Comparison of ENCODE assay signal across 9 mouse cellular contexts in genomic region chr8:88844370-88844769, GRCm38 (mm10).
DNase-seq lines count a peak whose midpoint lies in the region; ATAC-seq lines count a peak whose summit lies in the region.
"Had no signal": no experiment of that assay in that cellular context is flagged by ENCODE, and none has a peak within 500 bp of the region (broad histone marks: within the 10 kb centered on the region; RNA-seq: fewer than 3 reads in every experiment).

No protein-coding gene starts in this region.

- peaks cover 6% of the 10 kb centered on the region; the same call in 1 of the 2 replicates for H3K4me1 ChIP-seq in neural tube, embryonic 12.5 days

- H3K4me2 ChIP-seq in neural tube, embryonic 12.5 days (replicated peaks): no peak overlapping the region

- H3K36me3 ChIP-seq in neural tube, embryonic 12.5 days: no peaks in the 10 kb centered on the region

- no peak overlapping the region for H3K4me3 ChIP-seq in neural tube, embryonic 12.5 days

- ATAC-seq in neural tube, embryonic 12.5 days (ENCODE audit: low FRiP score, low read depth): 0 out of 2 replicates have a peak, but pooled peaks have one; percentile 41

- H3K27me3 ChIP-seq in neural tube, embryonic 12.5 days (replicated peaks): no peaks in the 10 kb centered on the region

- no peaks in the 10 kb centered on the region for H3K9me3 ChIP-seq in neural tube, embryonic 12.5 days

- H3K9ac ChIP-seq in neural tube, embryonic 12.5 days: no peak overlapping the region

- 46% methylated on average over 5 of the region's 5 CpGs for WGBS in neural tube, embryonic 12.5 days

- H3K27ac ChIP-seq in neural tube, embryonic 12.5 days: no peak overlapping the region

- peak; percentile 78 to 85 for DNase-seq in cerebellum, postnatal 10 days
- no peak for DNase-seq in cerebellum, adult 11-12 months
- no peak for DNase-seq in neural tube, embryonic 10.5 days (ENCODE audit: extremely low spot score, low spot score)
- DNase-seq in left cerebral cortex, postnatal 14 days (ENCODE audit: low spot score in 2 of 2): peak; percentile 62 to 70
- no peak for DNase-seq in heart, adult 18-20 months
- no peak for DNase-seq in urinary bladder, postnatal 25 days (ENCODE audit: low spot score)
- DNase-seq in thymus, postnatal 14 days: no peak
- DNase-seq: adrenal gland, adult 8-10 months had no signal

- intact Hi-C loops in left cerebral cortex, postnatal 14 days (cut with DNase I): no loop called here

Comparison
In these comparisons a context has a peak if more than half of its experiments do, and no peak if none do; other contexts are left out.
1. DNase-seq: peak in cerebellum, postnatal 10 days (2 of 2) and left cerebral cortex, postnatal 14 days (2 of 2); none in cerebellum, adult 11-12 months (single experiment), neural tube, embryonic 10.5 days (single experiment), heart, adult 18-20 months (0 of 2), urinary bladder, postnatal 25 days (single experiment) and thymus, postnatal 14 days (single experiment).